Mouse (Mus musculus) hindbrain, postnatal 0 days (tissue): ENCODE measurements at regions not wholly inside any gene's neighbourhood (a gene's known extent, or its start where the extent isn't known, plus 50 kb on each side); places are given as distances from the start of the nearest gene placed in this dataset.

Source experiments
- ATAC-seq: fragments of 200-750 bp; cut with Nextera tagmentation; 2 replicates; pipeline ENCODE4 v1.8.0; 2017; ENCODE audit warnings: mild to moderate bottlenecking, moderate TSS enrichment, moderate library complexity
- DNase-seq: peaks from one replicate; pipeline ENCODE4 v3.0.0-alpha.2; 2015; ENCODE audit warnings: low spot score
- H3K27ac ChIP-seq: fragments of 300-500 bp; sonication (generic); 2 replicates; pipeline ENCODE4 v1.5.1; 2014; ENCODE audit warnings: mild to moderate bottlenecking
- H3K27me3 ChIP-seq: fragments of 300-500 bp; sonication (generic); 2 replicates; pipeline ENCODE4 v1.6.1; 2014; ENCODE audit warnings: low read length, mixed read lengths; ENCODE audit not compliant: insufficient read depth
- H3K36me3 ChIP-seq: fragments of 300-500 bp; sonication (generic); 2 replicates; pipeline ENCODE4 v1.6.1; 2014; ENCODE audit warnings: low read length, mixed read lengths; ENCODE audit not compliant: insufficient read depth
- H3K4me1 ChIP-seq: fragments of 300-500 bp; sonication (generic); 2 replicates; pipeline ENCODE4 v1.6.1; 2014; ENCODE audit warnings: antibody characterized with exemption, low read length, mixed read lengths; ENCODE audit not compliant: insufficient read depth
- H3K4me2 ChIP-seq: fragments of 300-500 bp; sonication (generic); 2 replicates; pipeline ENCODE4 v1.6.1; 2014; ENCODE audit warnings: low read depth, mild to moderate bottlenecking, low read length, moderate library complexity, mixed read lengths
- H3K4me3 ChIP-seq: fragments of 300-500 bp; sonication (generic); 2 replicates; pipeline ENCODE4 v1.5.1; 2014; ENCODE audit warnings: low read length
- H3K9ac ChIP-seq: fragments of 300-500 bp; sonication (generic); replicated peaks from 2 replicates; pipeline ENCODE4 v1.6.1; 2014; ENCODE audit warnings: mild to moderate bottlenecking, low read length, moderate library complexity, mixed read lengths
- H3K9me3 ChIP-seq: fragments of 300-500 bp; sonication (generic); 2 replicates; pipeline ENCODE4 v1.6.1; 2016; ENCODE audit warnings: low read length, mixed read lengths
- CTCF ChIP-seq: IDR thresholded peaks from 2 replicates; pipeline ENCODE4 v1.5.1; 2016; ENCODE audit warnings: antibody characterized with exemption, control low read depth, low read depth
- WGBS: fragments of 180-500 bp; shearing (Covaris S2); extraction: QIAGEN DNeasy Blood & Tissue Kit; methylation state at CpG from one replicate; pipeline ENCODE4 v1.1.7; 2014; 5-methylcytosine and 5-hydroxymethylcytosine counted together

DNA sequence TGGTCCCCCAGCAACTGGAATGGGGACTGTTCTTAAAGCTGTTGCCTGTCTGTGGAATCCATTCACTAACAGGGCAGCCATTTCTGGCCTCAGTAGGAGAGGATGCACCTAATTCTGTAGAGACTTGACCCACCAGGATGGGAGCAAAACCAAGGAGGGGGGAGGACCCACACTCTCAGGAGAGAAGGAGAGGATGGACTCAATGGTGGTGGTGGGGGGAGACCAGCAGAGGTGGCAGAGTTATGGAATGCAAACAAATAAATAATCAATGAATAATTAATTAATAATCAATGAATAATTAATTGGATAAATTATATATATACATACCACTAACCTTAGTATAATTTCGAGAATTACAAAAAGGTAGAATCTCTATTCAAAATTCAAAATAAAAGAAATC lies 681.1 kb downstream of the Zbbx start:
- H3K27ac ChIP-seq: no peak overlapping the region
- no peak overlapping the region for H3K9ac ChIP-seq
- H3K27me3 ChIP-seq: no peaks in the 10 kb centered on the region
- H3K4me2 ChIP-seq: no peak overlapping the region
- DNase-seq (no peak), ATAC-seq (no peak)
- H3K4me3 ChIP-seq: no peak overlapping the region
- no peaks in the 10 kb centered on the region for H3K36me3 ChIP-seq
- TF ChIP-seq CTCF: no peak
- no peaks in the 10 kb centered on the region for H3K9me3 ChIP-seq
- WGBS: 69% methylated on average over 1 of the region's 1 CpGs
- no peaks in the 10 kb centered on the region for H3K4me1 ChIP-seq
